Mouse (Mus musculus): ENCODE data around the gene Fgf8.

Fgf8 gene

DNA sequence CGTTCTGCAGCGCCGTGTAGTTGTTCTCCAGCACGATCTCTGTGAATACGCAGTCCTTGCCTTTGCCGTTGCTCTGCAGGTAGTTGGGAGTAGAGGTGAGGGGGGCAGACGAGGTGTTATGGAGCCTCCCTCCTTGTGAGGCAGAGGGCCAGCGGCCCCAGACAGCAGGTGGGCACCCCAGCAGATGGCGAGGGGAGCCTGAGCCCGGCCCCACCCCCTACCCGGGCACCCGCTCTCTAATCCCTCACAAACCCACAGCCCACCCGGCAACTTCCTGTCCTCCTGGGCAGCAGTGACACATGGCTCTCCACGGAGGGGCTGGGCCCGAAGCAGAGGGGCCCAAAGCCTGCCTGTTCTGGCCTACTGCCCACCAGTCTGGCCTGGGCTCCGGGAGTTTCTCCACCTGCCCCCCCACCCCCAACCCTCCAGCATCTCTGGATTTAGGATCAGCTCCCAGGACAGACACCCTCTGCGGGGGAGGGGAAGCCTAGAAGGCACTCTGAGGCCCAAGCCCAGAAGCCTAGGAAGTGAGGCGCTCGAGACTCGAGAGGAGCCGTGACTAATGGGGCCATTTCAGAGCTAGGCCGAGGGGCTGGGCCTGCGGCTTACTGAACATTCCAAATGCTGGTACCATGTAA is 5.4 kb downstream of the Fgf8 start:
- in situ Hi-C loops (cut with MboI; ENCODE audit: low pct_unique_long_range_greater_than_20kb in 1 of 2, low sequenced_read_pairs in 2 of 2, unreplicated experiment in 1 of 2) = loop anchor here in 1 of 2 experiments (10.0 to 25.0 kb wide), 2 partner anchors 583 to 1000 kb away; partner anchors contain the start of gene Tlx1

DNA sequence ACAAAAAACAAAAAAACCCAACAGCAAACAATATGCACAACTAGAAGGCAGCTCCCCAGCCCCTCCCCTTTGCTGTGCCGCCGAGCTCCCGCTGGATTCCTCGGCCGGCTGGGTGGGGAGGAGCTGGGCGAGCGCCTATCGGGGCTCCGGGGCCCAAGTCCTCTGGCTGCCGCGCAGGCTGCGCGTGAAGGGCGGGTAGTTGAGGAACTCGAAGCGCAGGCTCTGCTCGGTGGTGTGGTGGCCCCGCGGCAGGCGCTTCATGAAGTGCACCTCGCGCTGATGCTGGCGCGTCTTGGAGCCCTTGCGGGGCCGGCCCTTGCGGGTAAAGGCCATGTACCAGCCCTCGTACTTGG is 5.9 kb downstream of the Fgf8 start:
- in situ Hi-C loops (cut with MboI; ENCODE audit: low pct_unique_long_range_greater_than_20kb in 1 of 2, low sequenced_read_pairs in 2 of 2, unreplicated experiment in 1 of 2) = loop anchor here in 1 of 2 experiments (10.0 to 25.0 kb wide), 2 partner anchors 582 to 1000 kb away; partner anchors contain the start of gene Tlx1

DNA sequence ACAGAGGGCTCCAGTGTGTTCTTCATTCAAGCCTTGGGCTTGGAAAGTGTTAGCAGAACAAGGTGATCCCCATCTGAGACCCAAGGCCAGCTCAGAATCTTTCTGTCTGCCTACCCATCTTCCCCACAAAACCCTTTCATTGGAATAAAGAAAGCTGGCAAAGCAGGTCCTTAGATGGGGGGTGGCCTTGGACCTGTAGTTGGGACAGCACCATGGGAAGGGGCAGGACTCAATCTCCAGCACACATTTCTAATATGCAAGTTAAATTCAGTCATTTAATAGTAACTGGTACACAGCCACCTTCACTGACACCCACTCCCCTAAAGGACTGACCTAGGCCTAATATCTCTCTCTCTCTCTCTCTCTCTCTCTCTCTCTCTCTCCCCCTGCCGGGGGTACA is 6.5 kb downstream of the Fgf8 start:
- in situ Hi-C loops (cut with MboI; ENCODE audit: low pct_unique_long_range_greater_than_20kb in 1 of 2, low sequenced_read_pairs in 2 of 2, unreplicated experiment in 1 of 2) = loop anchor here in 1 of 2 experiments (10.0 to 25.0 kb wide), 2 partner anchors 581 to 999 kb away; partner anchors contain the start of gene Tlx1

DNA sequence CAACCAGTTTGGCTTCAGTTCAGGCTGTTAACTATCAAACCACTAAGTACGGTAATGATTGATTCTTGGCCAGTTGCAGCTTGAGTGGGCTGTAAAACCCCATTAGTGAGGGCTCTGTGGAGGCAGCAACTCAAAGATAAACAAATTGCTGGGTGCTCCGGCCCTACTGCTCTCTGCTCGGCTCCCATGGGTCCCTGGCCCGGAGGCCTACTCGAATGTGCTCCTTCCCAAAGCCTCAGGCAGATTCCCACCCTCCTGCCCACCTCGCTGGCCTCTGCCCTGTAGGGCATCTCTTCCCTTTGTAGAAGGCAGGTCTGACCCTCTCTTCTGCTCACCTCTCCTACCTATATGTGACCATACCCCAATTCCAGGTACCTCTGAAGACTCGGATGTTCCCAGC is 8.0 kb downstream of the Fgf8 start:
- in situ Hi-C loops (cut with MboI; ENCODE audit: low pct_unique_long_range_greater_than_20kb in 1 of 2, low sequenced_read_pairs in 2 of 2, unreplicated experiment in 1 of 2) = loop anchor here in 1 of 2 experiments (10.0 to 25.0 kb wide), 2 partner anchors 580 to 997 kb away; partner anchors contain the start of gene Tlx1

DNA sequence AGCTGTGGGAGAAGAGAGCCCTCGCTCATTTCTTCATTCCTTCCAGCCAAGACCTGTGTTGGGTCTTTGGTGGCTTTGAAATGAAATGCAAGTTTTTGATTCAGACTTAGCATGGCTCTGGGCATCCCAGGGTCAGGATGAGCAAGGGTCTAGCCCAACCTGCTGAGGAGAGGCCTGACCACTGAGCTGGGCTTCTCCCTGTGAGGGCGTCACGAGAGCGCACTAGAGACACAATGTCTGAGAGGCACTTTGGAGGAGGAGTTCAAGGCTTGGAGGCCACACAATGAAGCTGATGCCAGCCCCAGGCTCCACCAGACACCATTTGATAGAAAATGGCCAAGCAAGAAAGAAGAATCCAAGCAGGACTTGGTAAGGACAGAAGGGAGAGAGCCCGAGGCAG is 8.5 kb downstream of the Fgf8 start:
- in situ Hi-C loops (cut with MboI; ENCODE audit: low pct_unique_long_range_greater_than_20kb in 1 of 2, low sequenced_read_pairs in 2 of 2, unreplicated experiment in 1 of 2) = loop anchor here in 1 of 2 experiments (10.0 to 25.0 kb wide), 2 partner anchors 579 to 997 kb away; partner anchors contain the start of gene Tlx1

DNA sequence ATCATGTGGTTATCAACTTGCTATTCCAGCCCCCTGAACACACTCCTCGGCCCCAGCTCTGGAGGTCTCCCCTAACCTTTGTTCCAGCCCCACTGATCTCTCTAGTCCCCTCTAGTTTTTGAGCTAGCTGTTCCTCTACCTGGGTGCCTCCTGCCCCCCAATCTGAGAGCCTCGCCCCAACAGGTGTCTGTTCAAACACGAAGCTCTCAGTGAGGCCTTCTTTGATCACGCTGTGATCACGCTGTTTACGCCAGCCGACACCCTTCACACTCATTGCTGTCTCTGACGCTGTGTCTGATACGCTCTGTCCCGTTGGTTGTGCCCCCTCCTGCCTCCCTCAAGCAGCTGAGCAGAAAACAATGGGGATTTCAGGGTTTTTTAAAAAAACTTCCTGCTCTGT is 9.2 kb downstream of the Fgf8 start:
- in situ Hi-C loops (cut with MboI; ENCODE audit: low pct_unique_long_range_greater_than_20kb in 1 of 2, low sequenced_read_pairs in 2 of 2, unreplicated experiment in 1 of 2) = loop anchor here in 1 of 2 experiments (10.0 to 25.0 kb wide), 2 partner anchors 579 to 996 kb away; partner anchors contain the start of gene Tlx1

DNA sequence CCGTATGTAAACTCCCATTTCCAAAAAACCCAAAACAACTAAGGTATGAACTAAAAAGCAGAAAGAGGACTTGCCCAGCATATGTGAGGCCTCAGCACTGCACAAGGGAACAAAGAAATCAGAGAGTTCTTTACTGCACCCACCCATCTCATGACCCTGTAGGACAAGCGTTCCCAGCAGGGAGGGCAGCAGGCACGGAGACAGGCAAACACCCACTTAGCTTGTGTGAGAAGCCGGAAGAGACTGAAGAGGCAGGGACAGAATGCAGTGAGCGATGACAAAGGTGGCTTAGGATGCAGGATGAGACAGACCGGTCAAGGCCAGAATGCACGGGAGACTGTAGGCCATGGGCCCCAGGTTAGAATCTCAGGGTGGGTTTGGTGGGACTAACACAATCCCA is 11.1 kb downstream of the Fgf8 start:
- in situ Hi-C loops (cut with MboI; ENCODE audit: low pct_unique_long_range_greater_than_20kb in 1 of 2, low sequenced_read_pairs in 2 of 2, unreplicated experiment in 1 of 2) = loop anchor here in 1 of 2 experiments (10.0 to 25.0 kb wide), 2 partner anchors 577 to 994 kb away; partner anchors contain the start of gene Tlx1

GRCm38 (mm10) chr19:45730042-45730441 is 12.7 kb downstream of the Fgf8 start:
- in situ Hi-C loops (cut with MboI; ENCODE audit: low pct_unique_long_range_greater_than_20kb in 1 of 2, low sequenced_read_pairs in 2 of 2, unreplicated experiment in 1 of 2) = loop anchor here in 1 of 2 experiments (10.0 to 25.0 kb wide), 2 partner anchors 575 to 993 kb away; partner anchors contain the start of gene Tlx1

DNA sequence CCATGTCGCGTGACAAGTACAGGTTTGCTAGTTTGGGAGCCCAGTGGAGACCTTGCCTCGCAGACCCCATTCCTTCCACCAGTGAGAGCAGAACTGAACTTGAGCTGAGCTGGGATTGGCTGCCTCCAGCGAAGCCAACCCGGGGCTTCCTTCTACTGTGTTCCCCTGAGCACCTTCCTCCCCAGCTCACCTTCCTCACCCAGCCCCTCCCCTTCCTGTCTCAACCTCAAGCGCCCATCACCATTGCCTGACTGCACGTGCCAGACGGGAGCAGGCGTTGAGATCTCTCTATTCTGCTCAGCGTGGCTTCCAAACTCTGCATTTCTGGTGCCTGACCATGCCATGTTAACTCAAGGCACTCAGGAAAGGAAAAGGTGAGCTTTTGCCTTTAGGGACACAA is 15.5 kb downstream of the Fgf8 start:
- in situ Hi-C loops (cut with MboI; ENCODE audit: low pct_unique_long_range_greater_than_20kb in 1 of 2, low sequenced_read_pairs in 2 of 2, unreplicated experiment in 1 of 2) = loop anchor here in 1 of 2 experiments (25.0 kb wide), 1 partner anchor 990 kb away; no protein-coding TSS in a partner anchor

DNA sequence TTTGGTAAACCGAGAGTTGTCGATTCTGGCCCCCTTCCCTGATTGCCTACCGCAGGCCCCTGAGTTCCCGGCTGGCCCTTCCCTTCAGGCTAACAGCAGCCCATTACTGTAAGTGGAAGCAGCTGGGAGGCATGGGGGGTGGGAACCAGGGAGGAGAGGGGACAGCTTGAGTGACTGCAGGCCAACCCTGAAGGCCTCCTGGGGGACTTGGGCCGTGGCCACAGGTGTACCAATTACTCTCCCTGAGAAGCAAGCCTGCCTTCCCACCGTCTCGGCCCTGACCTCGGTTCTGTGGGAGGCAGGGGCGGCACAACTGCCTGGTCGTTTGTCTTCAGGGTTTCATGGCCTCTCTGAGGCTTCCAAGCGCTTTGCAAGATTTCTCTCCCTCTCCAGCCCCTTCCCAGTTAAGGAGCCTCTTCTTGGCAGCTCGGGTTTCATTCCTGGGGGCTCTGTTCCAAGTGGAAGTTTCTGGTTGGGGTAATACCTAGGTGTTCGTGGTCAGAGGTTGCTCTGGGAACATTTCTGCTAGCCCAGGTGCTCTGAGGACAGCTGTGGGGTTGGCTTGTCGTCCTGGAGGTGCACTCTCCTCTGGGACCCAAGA is 16.9 kb downstream of the Fgf8 start:
- in situ Hi-C loops (cut with MboI; ENCODE audit: low pct_unique_long_range_greater_than_20kb in 1 of 2, low sequenced_read_pairs in 2 of 2, unreplicated experiment in 1 of 2) = loop anchor here in 1 of 2 experiments (25.0 kb wide), 1 partner anchor 988 kb away; no protein-coding TSS in a partner anchor

DNA sequence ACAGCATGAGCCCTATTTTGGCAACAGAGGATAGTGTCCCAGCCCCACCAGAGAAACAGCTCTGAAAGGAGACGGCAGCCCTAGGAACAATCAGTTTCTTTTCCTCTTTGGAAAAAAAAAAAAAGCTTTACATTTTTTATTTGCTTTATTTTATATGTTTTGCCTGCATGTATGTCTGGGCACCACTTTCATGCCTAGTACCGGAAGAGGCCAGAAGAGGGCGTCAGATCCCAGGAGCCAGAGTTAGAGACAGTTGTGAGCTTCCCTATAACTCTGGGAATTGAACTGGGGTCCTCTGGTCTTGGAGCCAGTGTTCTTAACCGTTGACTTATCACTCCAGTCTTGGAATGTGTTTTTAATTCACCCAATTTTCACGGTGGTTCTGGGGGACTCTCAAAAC is 20.5 kb downstream of the Fgf8 start:
- in situ Hi-C loops (cut with MboI; ENCODE audit: low pct_unique_long_range_greater_than_20kb in 1 of 2, low sequenced_read_pairs in 2 of 2, unreplicated experiment in 1 of 2) = no loop called here

DNA sequence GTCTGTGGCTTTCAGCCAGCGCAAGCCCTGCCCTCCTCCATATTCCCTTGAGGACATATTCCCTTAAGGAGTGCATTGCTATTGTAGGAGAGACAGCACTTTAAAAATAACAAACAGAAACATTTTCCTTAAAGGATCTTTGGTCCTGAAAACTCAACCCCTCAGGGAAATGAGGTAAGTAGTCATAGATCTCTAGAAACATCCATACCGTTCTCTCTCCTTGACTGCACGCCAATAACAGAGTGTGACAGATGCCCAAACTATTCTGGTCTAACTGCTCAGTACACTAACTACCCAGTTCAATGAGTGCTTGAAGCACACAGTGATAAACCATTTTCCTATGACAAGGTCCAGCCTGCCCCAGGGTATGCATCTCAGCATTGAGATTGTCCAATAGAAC is 24.4 kb downstream of the Fgf8 start:
- in situ Hi-C loops (cut with MboI; ENCODE audit: low pct_unique_long_range_greater_than_20kb in 1 of 2, low sequenced_read_pairs in 2 of 2, unreplicated experiment in 1 of 2) = no loop called here

DNA sequence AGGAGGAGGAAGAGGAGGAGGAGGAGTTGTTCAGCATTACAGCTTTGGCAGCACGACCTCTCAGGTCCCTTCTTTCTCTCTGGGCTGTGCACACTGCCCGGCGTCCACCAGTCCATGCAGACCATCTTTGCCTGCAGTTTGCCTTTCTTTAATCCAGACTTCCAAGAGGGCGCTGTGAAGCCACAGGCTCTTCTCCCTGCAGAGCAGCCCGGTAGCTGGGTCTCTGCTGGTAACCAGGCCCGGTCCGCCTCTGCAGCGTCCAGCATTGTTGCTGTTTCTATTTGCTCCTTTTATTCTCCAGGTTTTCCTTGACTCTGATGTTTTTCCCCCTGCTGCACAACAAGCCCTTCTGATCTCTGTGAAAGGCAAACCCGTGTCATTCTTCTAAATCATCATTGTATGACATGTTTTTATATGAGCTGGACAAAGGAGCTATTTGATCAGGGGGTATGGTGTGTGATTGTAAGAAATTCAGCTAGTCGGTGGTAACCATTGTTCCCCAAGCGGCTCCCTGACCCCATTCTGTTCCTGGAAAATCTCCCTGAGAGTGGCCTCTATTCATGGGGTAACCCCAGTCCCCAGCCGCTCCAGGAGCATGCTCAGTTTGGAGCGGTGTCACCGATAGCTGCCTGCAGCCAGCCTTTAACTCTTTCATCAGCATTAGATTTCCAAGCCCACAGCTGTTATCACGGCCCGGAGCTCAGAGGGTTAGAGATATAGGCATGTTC is 25.1 kb downstream of the Fgf8 start:
- in situ Hi-C loops (cut with MboI; ENCODE audit: low pct_unique_long_range_greater_than_20kb in 1 of 2, low sequenced_read_pairs in 2 of 2, unreplicated experiment in 1 of 2) = no loop called here

- in situ Hi-C loops (cut with MboI; ENCODE audit: low pct_unique_long_range_greater_than_20kb in 1 of 2, low sequenced_read_pairs in 2 of 2, unreplicated experiment in 1 of 2) = no loop called here
Observed at GRCm38 (mm10) chr19:45708704-45709103, 34.0 kb downstream of the Fgf8 start.

GRCm38 (mm10) chr19:45696281-45696600 is 46.5 kb downstream of the Fgf8 start:
- in situ Hi-C loops (cut with MboI; ENCODE audit: low pct_unique_long_range_greater_than_20kb in 1 of 2, low sequenced_read_pairs in 2 of 2, unreplicated experiment in 1 of 2) = no loop called here

GRCm38 (mm10) chr19:45695496-45696280 is 47.0 kb downstream of the Fgf8 start:
- in situ Hi-C loops (cut with MboI; ENCODE audit: low pct_unique_long_range_greater_than_20kb in 1 of 2, low sequenced_read_pairs in 2 of 2, unreplicated experiment in 1 of 2) = no loop called here

- in situ Hi-C loops (cut with MboI; ENCODE audit: low pct_unique_long_range_greater_than_20kb in 1 of 2, low sequenced_read_pairs in 2 of 2, unreplicated experiment in 1 of 2) = no loop called here
Observed at GRCm38 (mm10) chr19:45694056-45694455, 48.7 kb downstream of the Fgf8 start.

GRCm38 (mm10) chr19:45692211-45692610 is 50.5 kb downstream of the Fgf8 start:
- in situ Hi-C loops (cut with MboI; ENCODE audit: low pct_unique_long_range_greater_than_20kb in 1 of 2, low sequenced_read_pairs in 2 of 2, unreplicated experiment in 1 of 2) = no loop called here
